Mouse (Mus musculus) brain, adult 2 months (tissue): ENCODE data around the gene Srbd1.

ENCODE experiments used
- DNase-seq: peaks from one replicate; pipeline ENCODE4 v3.0.0; 2011; ENCODE audit warnings: low read depth, low spot score

The Srbd1 gene

GRCm38 (mm10) chr17:86035146-86035545, 109.8 kb downstream of the Srbd1 start:
- DNase-seq = no peak

GRCm38 (mm10) chr17:86034641-86035040, 110.3 kb downstream of the Srbd1 start:
- no peak for DNase-seq

- DNase-seq = no peak
These were observed 112.8 kb downstream of the Srbd1 start for GRCm38 (mm10) chr17:86032113-86032714.

- no peak for DNase-seq
These were observed 115.0 kb downstream of the Srbd1 start for GRCm38 (mm10) chr17:86030016-86030415.

GRCm38 (mm10) chr17:86029175-86029574, 115.8 kb downstream of the Srbd1 start:
- no peak for DNase-seq

GRCm38 (mm10) chr17:86027577-86028199, 117.3 kb downstream of the Srbd1 start:
- DNase-seq = no peak

GRCm38 (mm10) chr17:86024589-86024988, 120.4 kb downstream of the Srbd1 start:
- no peak for DNase-seq

GRCm38 (mm10) chr17:86022366-86022765, 122.6 kb downstream of the Srbd1 start:
- DNase-seq = no peak

GRCm38 (mm10) chr17:86021815-86022214, 123.2 kb downstream of the Srbd1 start:
- DNase-seq = no peak

GRCm38 (mm10) chr17:86021231-86021630, 123.7 kb downstream of the Srbd1 start:
- no peak for DNase-seq

- DNase-seq = no peak
These were observed 125.2 kb downstream of the Srbd1 start for GRCm38 (mm10) chr17:86019793-86020192.

GRCm38 (mm10) chr17:86014246-86014645, 130.7 kb downstream of the Srbd1 start:
- peak; percentile 44 for DNase-seq

- DNase-seq = no peak
These were observed 132.4 kb downstream of the Srbd1 start for GRCm38 (mm10) chr17:86012576-86012975.

- no peak for DNase-seq
These were observed 133.1 kb downstream of the Srbd1 start for GRCm38 (mm10) chr17:86011849-86012248.

GRCm38 (mm10) chr17:86008401-86008800, 136.6 kb downstream of the Srbd1 start:
- no peak for DNase-seq

- no peak for DNase-seq
These were observed 142.9 kb downstream of the Srbd1 start for GRCm38 (mm10) chr17:86002113-86002512.

GRCm38 (mm10) chr17:86001667-86002066, 143.3 kb downstream of the Srbd1 start:
- DNase-seq = no peak

GRCm38 (mm10) chr17:85995727-85996126, 149.2 kb downstream of the Srbd1 start:
- peak; percentile 75 for DNase-seq

- DNase-seq = no peak
These were observed 149.9 kb downstream of the Srbd1 start for GRCm38 (mm10) chr17:85995086-85995485.

- no peak for DNase-seq
These were observed 155.8 kb downstream of the Srbd1 start for GRCm38 (mm10) chr17:85989058-85989769.

GRCm38 (mm10) chr17:85987531-85987930, 157.4 kb downstream of the Srbd1 start:
- DNase-seq = peak; percentile 58

GRCm38 (mm10) chr17:85986624-85987023, 158.4 kb downstream of the Srbd1 start:
- DNase-seq = no peak

- DNase-seq = no peak
These were observed 158.8 kb downstream of the Srbd1 start for GRCm38 (mm10) chr17:85986181-85986580.
